Mouse (Mus musculus): Measurements from ENCODE around the gene Scaf1. TPM values are rescaled to one million over a fixed set of nuclear protein-coding genes. Genes with fewer than 3 reads are reported as not detected.
A peak's percentile ranks its signal among the peaks of the same experiment; 100 is the strongest.

Scaf1 gene
- 10 to 100 TPM; 43.2 to 50.7 (median 48.4) TPM for total RNA-seq (2022)

DNA sequence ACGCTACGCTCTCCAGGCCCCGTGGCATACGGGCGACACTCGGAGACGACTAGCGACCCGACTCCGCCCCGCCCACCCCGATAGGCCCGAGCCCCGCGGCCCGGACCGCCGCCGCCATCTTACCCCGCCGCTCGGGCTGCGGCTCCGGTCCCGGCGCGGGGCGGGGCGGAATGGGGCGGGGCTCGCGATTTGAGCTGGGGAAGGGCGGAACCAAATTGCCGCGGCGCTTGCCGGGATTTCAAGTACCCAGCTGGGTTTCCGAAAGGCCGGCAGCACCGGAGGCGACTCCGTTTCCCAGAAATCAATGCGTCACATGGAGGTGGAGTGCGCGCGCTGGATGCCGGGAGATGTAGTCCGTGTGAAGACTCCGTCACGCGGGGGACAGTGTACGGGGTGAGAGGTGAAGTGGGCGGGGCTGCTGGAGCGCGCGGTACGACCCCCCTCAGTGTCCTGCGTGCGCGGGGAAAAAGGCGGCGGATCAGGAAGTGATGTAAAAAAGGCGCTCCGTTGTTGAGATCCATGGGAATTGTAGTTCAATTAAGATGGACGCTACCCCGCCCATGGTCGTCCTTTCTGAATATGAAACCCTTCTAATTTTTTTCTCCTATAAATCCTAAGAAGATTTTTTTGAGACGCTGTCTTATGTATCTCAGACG is at the start of gene Scaf1:
Gene Scaf1 (minus strand): TSS at position 407 of the 656 bp plus-strand sequence.
- DNase-seq (ENCODE audit: low spot score in 2 of 2), result peak; percentile 99 to 100

DNA sequence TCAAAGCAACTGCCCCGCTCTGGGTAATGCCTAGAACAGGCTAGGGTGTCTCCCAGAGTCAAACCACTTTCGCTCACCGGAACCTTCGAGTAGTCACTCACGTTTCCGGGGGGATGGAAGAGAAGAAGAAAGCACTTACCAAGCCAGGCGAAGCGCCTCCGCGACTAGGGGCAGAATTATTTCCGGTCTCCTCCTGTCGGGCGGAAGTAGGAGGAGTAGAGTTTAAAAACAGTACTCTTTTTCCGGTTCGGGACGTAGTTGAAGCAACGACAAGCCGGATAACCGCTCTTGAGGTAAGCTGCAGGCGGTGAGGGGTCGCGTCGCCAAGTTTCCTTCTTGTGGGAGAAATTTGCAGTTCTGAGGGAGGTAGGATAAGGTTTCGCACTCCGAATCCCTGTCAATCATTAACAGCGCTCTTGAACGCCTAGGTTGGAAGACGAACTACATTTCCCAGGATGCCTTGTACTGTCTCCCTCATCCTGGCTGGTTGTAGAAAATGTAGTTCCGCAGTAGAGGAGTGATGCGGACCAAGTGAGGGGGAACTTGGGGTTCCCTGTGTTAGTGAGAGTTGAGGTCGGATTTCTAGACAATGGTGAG is 46.2 kb upstream of the Scaf1 start, which contains the start of the genes Nosip and Prrg2:
Gene Nosip (plus strand): TSS at position 191 of the 597 bp plus-strand sequence.
Gene Prrg2 (minus strand): TSS at position 439 of the 597 bp plus-strand sequence.
- peak; percentile 92 to 93 for DNase-seq (ENCODE audit: low spot score in 2 of 2)

DNA sequence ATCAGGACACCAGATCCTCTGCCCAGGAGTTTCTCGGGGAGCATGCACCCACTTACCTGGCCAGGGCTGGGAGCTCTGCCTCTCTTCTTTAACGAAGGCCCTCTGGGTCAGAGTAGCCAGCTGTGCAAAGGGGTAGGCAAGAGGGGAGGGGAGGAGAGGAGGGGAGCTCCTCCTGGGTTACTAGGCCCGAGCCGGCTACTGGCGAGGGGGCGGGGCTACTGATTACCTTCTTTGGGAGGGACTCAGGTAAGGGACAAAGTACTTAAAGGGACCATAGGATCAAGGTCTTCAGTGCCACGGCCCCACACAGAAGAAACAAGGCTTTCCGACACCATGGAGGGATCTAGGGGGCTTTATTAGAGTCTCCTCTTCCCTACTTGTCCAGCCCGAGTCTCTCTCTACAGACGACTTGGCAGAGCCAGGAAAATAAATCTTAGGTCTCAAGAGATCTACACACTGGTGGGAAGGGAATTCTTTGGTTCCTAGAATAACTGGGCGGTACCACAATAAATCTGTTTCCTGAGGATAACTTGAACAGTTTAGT is 45.4 kb upstream of the Scaf1 start:
- no peak for DNase-seq (ENCODE audit: low spot score in 2 of 2)

DNA sequence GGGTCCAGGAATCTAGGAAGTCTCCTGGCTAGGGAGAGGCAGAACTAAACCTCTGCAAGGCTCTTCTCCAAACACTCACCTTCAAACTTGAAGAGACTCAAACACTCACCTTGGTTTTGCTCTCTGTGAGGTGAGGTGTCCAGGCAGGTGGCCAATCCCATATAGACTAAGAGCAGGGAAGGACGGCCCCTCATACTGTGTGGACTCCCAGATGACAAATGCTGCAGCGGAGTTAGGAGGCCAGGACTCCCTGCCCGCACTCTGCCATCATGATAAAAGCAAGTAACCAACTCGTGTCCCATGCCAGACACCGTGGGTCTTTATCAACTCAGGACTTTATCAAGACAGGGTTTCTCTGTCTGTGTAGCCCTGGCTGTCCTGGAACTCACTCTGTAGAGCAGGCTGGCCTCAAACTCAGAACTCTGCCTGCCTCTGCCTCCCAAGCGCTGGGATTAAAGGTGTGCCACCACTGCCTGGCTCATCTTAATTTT is 44.5 kb upstream of the Scaf1 start:
- no peak for DNase-seq (ENCODE audit: low spot score in 2 of 2)

DNA sequence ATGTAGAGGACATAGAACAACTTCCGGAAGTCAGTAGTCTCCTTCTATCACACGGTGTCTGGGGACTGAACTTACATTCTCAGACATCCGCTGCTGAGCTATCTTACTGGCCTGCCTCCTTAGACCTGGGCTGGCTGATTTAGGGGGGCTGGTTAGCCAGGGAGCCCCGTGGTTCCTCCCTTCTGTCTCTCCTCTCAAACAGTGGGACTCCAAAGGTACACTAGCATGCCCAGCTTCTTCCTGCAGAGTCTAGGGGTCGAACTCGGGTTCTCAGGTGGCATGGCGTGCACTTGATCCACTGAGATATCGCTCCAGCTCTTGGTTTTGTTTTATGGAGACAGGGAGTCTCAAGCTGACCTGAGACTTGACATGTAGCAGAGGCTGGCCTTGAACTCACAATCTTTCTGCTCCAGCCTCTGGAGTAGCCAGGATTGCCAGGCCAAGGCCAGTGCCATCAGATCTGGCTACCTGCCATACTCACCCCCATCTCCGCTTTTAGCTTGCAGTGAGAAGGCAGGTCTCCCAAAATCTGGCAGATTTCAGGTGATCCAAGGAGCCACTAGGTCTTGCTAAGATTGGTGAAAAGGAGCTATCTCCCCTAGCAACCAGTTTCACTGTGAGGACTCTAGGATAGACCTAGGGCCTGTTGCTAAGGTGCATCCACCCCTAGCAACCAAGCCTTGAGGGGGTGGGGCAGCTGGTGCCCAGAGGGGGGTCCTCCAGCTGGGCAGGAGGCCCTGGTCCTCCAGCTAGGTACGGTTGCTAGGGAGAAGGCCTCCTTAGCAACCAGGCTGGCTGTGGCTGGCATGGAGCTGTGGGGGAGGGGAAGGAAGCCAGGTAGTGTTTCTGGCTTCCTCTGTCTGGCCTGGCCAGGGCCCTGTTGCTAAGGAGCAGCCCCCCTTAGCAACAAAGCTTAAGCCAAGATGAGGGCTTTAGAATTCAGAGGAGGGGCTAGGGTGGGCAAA is 42.7 kb upstream of the Scaf1 start:
- DNase-seq (ENCODE audit: low spot score in 2 of 2), result no peak

DNA sequence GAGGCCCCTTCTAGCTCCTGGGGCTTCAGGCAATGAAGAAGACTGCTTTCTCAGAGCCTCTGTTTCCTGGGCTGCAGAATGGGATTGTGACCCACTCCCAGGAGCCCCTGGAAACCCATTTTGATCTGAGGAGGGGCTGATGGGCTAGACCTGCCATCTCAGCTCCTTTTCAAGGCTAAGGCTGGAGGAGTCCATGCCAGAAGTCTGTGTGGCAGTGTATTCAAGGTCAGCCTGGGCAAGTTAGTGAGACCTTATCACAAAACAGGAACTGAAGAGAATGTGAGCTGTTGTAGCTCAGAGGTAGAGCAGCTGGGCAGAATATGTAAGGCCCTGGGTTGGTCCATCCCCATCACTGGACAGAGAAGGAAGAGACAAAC is 40.8 kb upstream of the Scaf1 start:
- no peak for DNase-seq (ENCODE audit: low spot score in 2 of 2)

DNA sequence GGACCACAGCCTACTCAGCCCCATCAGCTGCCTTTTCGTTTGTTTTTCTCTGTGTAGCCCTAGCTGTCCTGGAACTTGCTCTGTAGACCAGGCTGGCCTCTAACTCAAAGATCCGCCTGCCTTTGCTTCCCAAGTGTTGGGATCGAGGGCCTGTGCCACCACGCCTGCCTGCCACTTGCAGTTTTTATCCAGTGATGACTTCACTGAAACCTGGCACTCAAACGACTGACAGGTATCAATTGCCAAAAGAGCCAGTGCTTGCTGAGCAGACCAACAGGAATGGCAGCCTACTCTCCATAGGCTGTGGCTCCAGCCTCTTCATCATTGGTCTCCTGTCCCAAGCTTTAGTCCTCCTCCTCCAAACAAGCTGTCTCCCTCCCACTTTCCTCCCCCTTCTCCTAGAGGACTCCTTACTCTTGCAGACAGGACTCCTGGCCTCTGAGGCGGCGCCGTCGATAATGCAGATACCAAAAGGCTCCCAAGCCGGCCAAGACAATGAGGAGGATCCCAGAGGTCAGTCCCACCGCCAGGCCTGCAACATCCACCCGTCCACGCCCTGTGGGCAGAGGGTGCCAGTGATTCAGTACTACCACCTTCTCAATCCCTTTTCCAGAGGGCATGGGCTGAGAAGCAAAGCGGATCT is 40.3 kb upstream of the Scaf1 start:
- no peak for DNase-seq (ENCODE audit: low spot score in 2 of 2)

DNA sequence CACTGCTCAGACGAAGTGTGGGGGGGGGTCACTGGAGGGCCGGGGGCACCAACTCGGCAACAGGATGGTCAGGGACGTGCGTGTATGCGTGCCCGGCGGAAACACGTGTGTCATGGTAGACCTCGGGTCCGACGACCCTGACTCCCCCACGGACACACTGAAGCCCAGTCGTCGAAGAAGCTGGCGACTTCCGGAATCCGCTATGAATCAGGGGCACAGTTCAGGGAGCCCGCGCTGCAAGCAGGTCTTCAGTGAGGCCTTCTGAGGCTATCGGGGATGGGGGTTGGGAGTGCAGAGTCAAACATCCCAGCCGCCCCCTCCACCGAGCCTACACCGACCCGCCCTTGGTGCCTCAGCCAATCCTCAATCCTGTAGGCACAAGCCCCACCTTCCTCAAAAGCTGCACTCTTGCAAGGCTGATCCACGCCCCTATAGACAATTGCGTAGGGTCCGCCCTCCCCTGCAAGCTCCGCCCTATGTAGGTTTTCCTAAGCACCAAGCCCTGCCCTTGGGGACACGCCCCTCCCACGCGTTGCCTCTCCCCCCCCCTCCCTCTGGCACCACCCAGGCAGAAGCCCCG is 37.9 kb upstream of the Scaf1 start:
- DNase-seq (ENCODE audit: low spot score in 2 of 2), result peak; percentile 92 to 96

DNA sequence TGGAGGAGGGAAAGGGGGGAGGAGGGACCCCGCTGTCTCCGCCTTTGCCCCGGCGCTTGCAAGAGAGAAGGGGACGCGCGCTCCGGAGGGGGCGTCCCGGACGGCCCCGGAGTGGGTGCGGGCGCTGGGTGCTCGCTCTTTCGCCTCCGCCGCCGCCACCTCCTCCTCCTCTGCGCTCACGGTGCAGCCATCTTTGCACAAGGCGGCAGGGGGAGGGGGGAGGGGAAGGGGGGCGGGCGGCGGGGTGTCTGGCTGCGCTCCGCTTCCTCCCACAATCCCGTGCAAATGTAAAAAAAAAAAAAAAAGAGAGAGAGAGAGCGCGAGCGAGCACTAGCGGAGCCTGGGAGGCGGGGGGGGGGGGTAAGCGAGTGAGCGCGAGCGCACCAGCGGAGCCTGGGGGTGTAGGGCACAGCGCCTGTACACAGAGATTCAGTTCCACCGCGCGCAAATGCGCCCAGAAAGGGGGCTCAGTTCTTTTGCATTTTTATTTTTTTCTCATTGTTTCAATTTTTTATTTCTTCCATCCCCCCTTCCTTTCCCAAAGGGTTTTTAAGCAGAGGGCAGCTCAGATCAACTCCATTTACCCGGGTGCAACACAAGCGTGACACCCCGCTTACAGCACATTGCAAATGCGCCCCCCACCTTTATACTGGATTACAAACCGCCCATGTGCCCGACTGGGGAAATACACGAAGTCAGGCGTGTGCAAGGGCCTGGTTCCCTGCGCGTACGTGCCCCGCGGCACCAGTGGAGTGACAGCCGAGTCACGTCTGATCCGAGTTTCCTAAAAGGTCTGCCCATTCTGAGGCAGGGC is 37.2 kb upstream of the Scaf1 start:
- DNase-seq (ENCODE audit: low spot score in 2 of 2), result peak; percentile 66 to 74

DNA sequence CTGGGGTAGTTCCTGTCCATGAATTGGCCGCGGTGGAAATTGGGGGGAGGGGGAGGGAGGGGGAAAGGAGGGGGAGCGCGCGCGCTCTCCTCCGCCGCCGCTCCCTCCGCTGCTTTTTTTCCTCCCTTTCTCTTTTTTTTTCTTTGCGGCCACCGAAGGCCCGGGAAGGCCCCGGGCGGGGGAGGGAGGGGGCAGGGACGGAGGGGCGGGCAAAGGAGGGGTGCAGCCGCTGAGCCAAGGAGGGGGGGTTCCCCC is 36.6 kb upstream of the Scaf1 start, which contains the start of gene Prr12:
Gene Prr12 (minus strand): TSS at position 20 of the 255 bp plus-strand sequence.
- no peak for DNase-seq (ENCODE audit: low spot score in 2 of 2)

DNA sequence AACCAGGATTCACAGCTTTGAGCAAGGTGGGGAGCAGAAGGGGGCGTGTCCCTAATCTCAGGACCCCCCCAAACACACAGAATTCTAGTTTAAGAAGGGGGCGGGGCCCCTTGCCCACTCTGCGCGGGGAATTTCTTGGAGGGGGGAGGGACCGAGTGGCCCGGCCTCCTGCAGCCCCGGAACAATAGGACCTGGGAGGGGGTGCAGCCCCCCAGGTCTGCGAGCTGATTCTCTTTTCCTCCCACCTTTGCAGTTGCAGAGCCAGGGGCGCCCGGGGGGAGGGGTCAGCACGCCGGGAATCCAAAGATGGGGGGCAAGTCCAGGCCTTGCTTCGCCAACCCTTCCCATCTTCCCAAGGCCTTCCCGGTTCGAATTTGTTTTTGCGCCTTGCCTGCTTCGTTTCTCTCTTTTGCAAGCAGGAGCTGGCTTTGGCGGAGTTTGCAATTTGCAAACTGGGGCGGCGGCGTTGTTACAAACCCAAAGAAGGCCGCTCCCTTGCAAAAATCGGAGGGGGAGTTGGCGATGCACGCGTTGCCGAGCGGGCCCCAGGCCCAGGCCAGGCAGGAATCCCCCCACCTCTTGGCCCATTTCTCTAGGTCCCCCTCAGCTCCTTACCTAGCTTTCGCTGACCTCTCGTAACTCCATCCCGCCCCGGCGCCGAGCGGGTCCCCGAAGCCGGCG is 36.2 kb upstream of the Scaf1 start:
- DNase-seq (ENCODE audit: low spot score in 2 of 2), result no peak

DNA sequence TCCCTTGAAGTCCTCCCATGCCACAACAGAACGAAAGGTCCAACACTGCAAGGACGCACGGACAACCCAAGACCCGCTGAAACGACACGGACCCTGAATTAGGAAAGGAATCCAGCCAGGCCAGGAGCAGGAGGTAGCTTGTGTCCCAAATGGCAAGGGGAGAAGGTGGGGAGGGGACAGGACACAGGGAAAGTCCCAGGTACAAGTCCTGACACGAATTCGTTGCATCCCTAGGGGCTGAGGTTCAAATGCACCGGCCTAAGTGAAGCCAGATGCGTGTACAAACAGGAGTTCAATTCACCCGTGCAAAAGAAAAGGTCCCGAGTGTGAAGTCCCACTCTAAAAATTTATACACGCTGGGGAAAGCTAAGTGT is 35.4 kb upstream of the Scaf1 start:
- no peak for DNase-seq (ENCODE audit: low spot score in 2 of 2)

DNA sequence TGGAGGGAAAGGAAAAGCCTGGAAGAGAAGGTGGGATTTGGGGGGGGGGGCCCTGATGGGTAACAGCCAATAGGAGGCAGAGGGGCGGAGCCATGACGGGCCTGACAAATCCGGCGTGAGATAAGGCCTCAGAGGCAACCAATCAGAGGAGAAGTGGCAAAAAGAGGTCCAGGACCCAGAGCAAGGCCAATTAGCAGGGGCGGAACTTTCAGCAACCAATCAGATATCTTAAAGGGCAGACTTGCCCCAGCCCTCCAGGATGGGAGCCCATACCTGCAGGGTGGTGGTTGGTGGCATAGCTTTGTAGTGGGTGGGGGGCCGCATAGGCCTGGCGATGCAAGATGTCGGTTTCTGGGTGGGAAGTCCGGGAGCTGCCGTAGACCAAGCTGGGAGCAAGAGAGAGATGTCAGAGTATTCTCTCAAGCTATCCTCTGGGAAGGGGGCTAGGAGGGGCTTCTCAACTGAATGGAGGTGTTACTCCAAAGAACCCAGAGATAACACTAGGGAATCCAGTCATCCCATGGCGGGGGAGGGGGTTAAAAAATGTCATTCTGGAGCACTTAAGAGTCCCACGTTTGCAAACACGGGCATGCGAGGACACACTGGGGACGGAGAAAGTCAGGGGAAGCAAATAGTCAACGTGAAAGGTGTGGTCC is 34.9 kb upstream of the Scaf1 start:
- DNase-seq (ENCODE audit: low spot score in 2 of 2), result peak; percentile 43 to 60

DNA sequence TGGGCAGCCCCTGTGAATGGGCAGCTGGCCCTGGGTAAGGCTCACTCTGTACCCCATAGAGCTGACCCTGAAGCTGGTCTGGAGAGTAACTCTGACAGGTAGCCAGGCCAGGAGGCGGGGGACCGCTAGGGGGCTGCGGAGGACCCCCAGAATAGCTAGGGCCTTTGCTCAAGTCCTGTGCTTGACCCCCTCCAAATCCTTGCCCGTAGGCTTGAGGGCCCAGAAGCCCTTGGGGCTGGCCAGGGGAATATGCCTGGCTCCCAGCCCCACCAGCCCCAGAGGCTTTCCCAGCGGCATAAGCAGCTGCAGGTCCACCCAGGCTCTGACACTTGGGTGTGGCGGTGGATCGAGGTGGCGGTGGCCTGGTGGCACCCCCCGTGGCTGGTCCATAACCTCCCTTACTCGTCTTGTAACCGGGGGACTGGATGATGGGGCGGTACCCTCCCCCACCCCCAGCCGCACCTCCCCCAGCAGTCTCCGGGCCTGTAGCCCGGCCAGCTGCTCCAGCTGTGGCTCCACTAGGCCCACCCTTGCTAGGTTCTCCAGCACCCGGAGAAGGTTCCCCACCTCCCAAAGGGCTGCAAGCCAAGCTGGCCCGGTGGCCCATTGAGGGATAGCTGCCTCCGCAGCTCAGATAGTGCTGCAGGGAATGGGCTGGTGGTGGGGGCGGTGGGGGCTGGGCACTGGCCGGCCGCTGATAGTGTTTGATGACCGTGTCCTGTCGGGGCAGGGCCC is 32.9 kb upstream of the Scaf1 start:
- no peak for DNase-seq (ENCODE audit: low spot score in 2 of 2)

DNA sequence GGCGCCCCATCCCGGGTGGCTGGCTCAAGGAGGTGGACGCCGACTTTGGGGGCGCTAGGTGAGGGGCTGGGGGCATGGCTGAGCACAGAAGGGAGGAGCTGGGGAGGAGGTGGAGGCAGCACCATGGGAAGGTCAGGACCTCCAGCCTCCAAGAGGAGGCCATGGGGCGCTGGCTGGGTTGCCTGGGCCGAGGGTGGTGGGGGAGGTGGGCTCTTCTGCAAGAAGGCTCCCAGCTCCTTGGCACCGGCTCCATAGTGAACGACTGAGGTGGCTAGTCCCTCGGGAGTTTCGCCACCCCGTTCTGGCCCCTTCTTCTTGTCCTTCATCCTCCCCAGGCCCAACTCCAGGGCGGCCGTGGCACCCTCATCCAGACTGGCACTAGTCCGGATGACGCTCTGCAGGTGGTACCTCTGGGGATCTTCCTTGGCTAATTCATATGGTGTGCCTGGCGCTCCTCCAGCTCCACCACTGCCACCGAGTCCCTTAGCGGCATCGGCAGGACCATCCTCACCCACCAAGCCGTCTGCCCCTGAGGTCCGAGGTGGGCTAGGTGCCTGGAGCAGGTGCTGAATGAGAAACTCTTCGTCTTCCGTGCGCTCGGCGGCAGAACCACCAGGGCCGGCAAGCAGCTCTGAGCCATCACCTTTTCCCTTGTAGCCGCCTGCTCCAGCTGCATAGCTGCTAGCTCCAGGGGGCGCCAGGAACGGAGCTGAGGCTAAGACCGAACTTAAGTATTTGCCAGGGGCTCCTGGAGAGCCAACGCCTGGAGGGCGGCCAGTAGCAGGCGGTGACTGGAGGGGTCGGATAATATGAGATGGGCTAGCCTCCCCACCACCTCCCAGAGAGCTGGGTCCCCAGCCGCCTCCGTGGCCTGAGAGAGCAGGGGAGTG is 32.1 kb upstream of the Scaf1 start:
- DNase-seq (ENCODE audit: low spot score in 2 of 2), result no peak

DNA sequence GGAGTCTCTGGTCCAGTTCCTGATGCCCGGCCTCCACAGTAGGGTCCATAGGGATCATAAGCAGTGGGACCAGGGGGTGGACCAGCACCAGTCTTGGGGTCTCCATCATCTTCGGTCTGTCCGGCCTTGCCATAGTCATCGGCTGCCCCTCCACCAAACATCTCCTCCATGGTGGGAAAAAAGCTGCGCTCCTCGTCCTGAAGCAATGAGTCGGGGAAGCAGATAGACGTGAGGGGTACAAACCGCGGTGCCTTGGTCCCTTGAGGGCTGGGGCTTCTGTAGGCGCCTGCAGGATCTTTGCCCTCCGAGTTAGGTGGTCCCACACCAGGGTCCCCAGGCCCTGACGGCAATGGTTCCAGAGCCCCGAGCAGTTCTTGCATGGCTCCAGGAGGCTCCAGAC is 31.3 kb upstream of the Scaf1 start:
- DNase-seq (ENCODE audit: low spot score in 2 of 2), result no peak

DNA sequence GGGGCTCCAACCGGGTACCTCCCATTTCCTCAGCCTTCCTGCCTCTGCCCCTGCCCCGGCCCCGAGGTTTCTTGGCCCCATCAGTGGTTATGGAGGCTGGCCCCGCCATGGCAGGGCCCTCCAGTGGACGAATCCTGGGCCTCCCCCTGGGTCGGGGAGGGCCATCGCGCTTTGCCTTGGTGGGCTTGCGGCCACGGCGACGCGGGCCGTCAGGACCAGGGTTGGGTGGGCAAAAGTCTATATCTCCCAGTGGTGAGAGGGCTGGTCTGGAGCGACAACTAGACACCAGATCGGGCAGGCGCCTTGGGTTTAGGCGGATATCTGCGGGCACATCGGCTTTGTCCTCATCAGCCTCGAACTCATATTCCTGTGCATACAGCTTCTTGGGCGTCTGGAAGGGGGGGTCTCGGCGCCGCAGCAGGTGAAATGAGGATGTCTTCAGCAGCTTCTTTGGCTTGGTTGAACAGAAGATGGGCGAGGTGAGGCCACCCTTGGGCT is 30.7 kb upstream of the Scaf1 start:
- no peak for DNase-seq (ENCODE audit: low spot score in 2 of 2)

Data from gastrocnemius, adult 8-10 months (tissue).